Mouse (Mus musculus) heart, embryonic 11.5 days (tissue): Measurements from ENCODE around the gene D430041D05Rik. TPM values are rescaled to one million over a fixed set of nuclear protein-coding genes. Genes with fewer than 3 reads are reported as not detected.
"Not testable (repeated sequence)": the region's sequence is repeated elsewhere in the genome, so short reads cannot be mapped to it uniquely, and the experiment has no call there.

Experiments used
- ATAC-seq: fragments of 200-750 bp; cut with Nextera tagmentation; replicated peaks from 2 replicates; pipeline ENCODE4 v1.8.0; 2017; ENCODE audit warnings: moderate library complexity; ENCODE audit not compliant: insufficient number of reproducible peaks, low FRiP score, low TSS enrichment
- H3K27ac ChIP-seq: fragments of 300-500 bp; sonication (generic); 2 replicates; pipeline ENCODE4 v1.5.1; 2014; ENCODE audit warnings: mild to moderate bottlenecking, low read depth, low read length
- H3K27me3 ChIP-seq: fragments of 300-500 bp; sonication (generic); 2 replicates; pipeline ENCODE4 v1.6.1; 2014; ENCODE audit warnings: mild to moderate bottlenecking, low read length, mixed read lengths; ENCODE audit not compliant: control insufficient read depth, insufficient read depth
- H3K36me3 ChIP-seq: fragments of 300-500 bp; sonication (generic); 2 replicates; pipeline ENCODE4 v1.6.1; 2014; ENCODE audit warnings: mild to moderate bottlenecking, low read length, moderate library complexity, mixed read lengths; ENCODE audit not compliant: control insufficient read depth, insufficient read depth
- H3K4me1 ChIP-seq: fragments of 300-500 bp; sonication (generic); 2 replicates; pipeline ENCODE4 v1.6.1; 2014; ENCODE audit warnings: low read length; ENCODE audit not compliant: control insufficient read depth, insufficient read depth
- H3K4me2 ChIP-seq: fragments of 300-500 bp; sonication (generic); 2 replicates; pipeline ENCODE4 v1.6.1; 2014; ENCODE audit warnings: mild to moderate bottlenecking, moderate library complexity
- H3K4me3 ChIP-seq: fragments of 300-500 bp; sonication (generic); 2 replicates; pipeline ENCODE4 v1.5.1; 2014; ENCODE audit warnings: low read depth, low read length
- H3K9ac ChIP-seq: fragments of 300-500 bp; sonication (generic); 2 replicates; pipeline ENCODE4 v1.6.1; 2014; ENCODE audit warnings: mild to moderate bottlenecking, low read depth, low read length, moderate library complexity
- H3K9me3 ChIP-seq: fragments of 300-500 bp; sonication (generic); replicated peaks from 2 replicates; pipeline ENCODE4 v1.6.1; 2016; ENCODE audit warnings: low read length; ENCODE audit not compliant: control insufficient read depth
- WGBS: fragments of 180-500 bp; shearing (Covaris S2); extraction: QIAGEN DNeasy Blood & Tissue Kit; methylation state at CpG from one replicate; pipeline ENCODE4 v1.1.7; 2014; ENCODE audit not compliant: insufficient replicate concordance; 5-methylcytosine and 5-hydroxymethylcytosine counted together
- polyA plus RNA-seq: library from polyadenylated mRNA; unstranded; fragments of >200 nt; fragmentation: Nextera tagmentation; extraction: Ambion mirVana; gene quantifications from 2 replicates; pipeline ENCODE4 v1.2.1, GENCODE M21; 2014

The D430041D05Rik gene
- polyA plus RNA-seq, 1 experiment from 2014 or later, result 0.34 TPM

DNA sequence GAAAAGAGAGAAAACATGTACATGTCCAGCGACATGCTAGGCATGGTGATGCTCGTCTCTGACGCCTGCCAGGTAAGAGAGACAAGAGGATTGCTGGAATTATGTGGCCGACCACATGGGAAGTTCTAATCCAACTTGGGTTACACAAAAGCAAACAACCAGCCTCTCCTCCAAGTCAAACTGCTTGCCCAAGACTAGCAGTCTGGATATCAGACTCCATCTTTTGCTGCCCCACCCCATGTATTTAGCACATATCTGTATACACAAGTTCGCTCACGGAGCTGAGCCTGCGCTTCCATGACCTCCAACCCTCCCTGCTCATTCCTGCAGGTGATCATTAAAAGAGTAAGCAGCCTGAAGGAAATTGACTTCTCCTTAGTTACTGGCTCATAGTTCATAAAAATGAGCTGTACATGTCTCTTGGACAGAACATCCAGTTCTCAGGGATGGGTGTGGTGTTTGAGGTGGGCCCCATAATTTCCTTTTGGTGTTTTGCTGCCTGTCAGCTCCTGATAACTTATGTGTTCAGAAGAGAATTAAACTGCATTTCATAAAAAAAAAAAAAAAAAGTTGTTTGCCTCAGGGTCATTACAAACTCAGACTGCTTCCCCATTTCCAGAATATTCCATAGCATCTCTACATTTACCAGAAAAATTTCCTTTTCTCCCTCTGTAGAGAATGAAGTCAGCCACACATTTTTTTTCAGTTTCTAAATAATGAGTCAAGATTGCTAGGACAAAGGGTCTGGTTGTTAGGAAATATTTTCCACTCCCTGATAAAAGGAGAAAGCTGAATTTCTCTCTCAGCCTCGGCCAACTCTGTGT lies 288.9 kb downstream of the D430041D05Rik start:
- Histone ChIP-seq H3K4me3 (peak overlapping the region; percentile 65; the same call in 1 of the 2 replicates), H3K27ac (peak overlapping the region; percentile 83), H3K27me3 (0 out of 2 replicates have a peak, but pooled peaks cover 4% of the 10 kb centered on the region), H3K9me3 (no peaks in the 10 kb centered on the region), H3K36me3 (no peaks in the 10 kb centered on the region), H3K4me1 (peaks cover 34% of the 10 kb centered on the region), H3K4me2 (peak overlapping the region; percentile 95), H3K9ac (peak overlapping the region; percentile 43)
- WGBS, result 71% methylated on average over 8 of the region's 8 CpGs
- no peak for ATAC-seq

DNA sequence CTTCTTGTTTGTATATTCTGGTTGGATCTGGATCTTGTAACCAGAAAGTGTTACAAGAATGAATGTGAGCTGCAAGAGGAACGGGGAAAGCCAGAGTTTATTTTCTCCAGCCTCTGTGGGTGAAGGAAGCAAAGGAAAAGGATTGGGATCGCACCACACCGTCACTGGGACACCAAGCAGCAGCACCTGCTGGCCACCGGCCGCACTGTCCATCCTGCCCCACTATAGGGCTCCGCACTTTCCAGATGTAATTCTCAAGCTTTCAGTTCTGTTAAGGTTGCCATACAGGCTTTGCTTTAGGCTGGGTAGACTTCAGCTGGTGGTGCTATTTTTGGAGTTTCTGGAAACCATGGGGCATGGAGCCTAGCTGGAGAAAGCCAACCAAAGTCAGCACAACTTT lies 290.5 kb downstream of the D430041D05Rik start:
- no peaks in the 10 kb centered on the region for H3K9me3 ChIP-seq
- H3K4me1 ChIP-seq, result peaks cover 34% of the 10 kb centered on the region
- no peak overlapping the region for H3K9ac ChIP-seq
- H3K36me3 ChIP-seq, result no peaks in the 10 kb centered on the region
- H3K4me2 ChIP-seq, result no peak overlapping the region
- peak overlapping the region; percentile 29; the same call in 1 of the 2 replicates for H3K27ac ChIP-seq
- H3K4me3 ChIP-seq, result no peak overlapping the region
- H3K27me3 ChIP-seq, result no peaks in the 10 kb centered on the region
- no peak for ATAC-seq
- 52% methylated on average over 6 of the region's 6 CpGs for WGBS

GRCm38 (mm10) chr2:104119097-104119496 lies 291.7 kb downstream of the D430041D05Rik start:
- peaks cover 28% of the 10 kb centered on the region for H3K4me1 ChIP-seq
- H3K27me3 ChIP-seq, result no peaks in the 10 kb centered on the region
- H3K36me3 ChIP-seq, result no peaks in the 10 kb centered on the region
- H3K4me2 ChIP-seq, result no peak overlapping the region
- H3K9ac ChIP-seq, result no peak overlapping the region
- H3K4me3 ChIP-seq, result no peak overlapping the region
- H3K9me3 ChIP-seq, result no peaks in the 10 kb centered on the region
- no peak for ATAC-seq
- H3K27ac ChIP-seq, result no peak overlapping the region
- 84% methylated on average over 1 of the region's 1 CpGs for WGBS

GRCm38 (mm10) chr2:104117173-104117572 lies 293.6 kb downstream of the D430041D05Rik start:
- H3K4me1 ChIP-seq, result peaks cover 21% of the 10 kb centered on the region
- H3K9ac ChIP-seq, H3K4me3 ChIP-seq, ATAC-seq, H3K9me3 ChIP-seq, H3K4me2 ChIP-seq, H3K36me3 ChIP-seq, H3K27ac ChIP-seq, H3K27me3 ChIP-seq: not testable (repeated sequence)

DNA sequence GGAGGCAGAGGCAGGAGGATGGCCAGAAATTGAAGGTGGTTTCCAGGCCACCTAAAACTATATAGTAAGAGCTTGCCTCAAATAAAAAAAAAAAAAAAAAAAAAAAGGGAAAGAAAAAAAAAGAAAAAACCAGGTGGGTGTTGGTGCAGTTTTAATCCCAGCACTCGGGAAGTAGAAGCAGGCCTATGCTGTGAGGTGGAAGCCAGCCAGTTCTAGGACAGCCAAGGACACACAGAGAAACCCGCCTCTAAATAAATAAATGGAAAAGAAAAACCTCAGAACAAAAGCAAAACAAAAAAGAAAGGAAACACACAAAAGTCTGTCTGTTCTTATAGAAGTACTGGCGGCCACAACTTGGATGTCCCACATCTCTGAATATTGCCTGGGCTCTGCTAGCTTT lies 295.9 kb downstream of the D430041D05Rik start:
- H3K27ac ChIP-seq, result no peak overlapping the region
- no peaks in the 10 kb centered on the region for H3K27me3 ChIP-seq
- H3K4me3 ChIP-seq, result no peak overlapping the region
- H3K9ac ChIP-seq, result no peak overlapping the region
- WGBS, result 89% methylated on average over 3 of the region's 3 CpGs
- H3K4me2 ChIP-seq, result no peak overlapping the region
- H3K36me3 ChIP-seq, result no peaks in the 10 kb centered on the region
- no peaks in the 10 kb centered on the region for H3K9me3 ChIP-seq
- H3K4me1 ChIP-seq, result peaks cover 4% of the 10 kb centered on the region
- ATAC-seq, result no peak

DNA sequence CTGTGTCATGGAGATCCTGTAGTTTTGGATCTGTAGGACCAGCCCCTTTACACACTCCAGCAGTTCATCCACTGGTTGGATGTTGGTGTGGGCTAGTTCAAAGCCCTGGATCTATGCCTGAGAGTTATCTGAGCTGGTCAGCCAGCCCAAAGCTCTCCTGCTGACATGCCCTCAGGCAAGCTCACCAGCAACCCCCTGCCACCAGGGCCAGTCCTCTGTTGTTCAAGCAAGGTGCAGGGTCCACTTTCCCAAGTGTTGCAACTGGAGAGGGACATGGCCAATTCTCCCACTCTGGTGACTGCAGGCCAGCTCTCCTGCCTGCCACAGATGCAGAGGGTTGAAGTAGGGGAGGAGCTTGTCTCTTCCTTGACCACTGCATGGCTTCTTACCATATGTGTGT lies 297.2 kb downstream of the D430041D05Rik start:
- not testable (repeated sequence) for ATAC-seq, H3K4me2 ChIP-seq, H3K4me1 ChIP-seq, H3K27me3 ChIP-seq, H3K36me3 ChIP-seq, H3K9ac ChIP-seq, H3K27ac ChIP-seq, H3K4me3 ChIP-seq, H3K9me3 ChIP-seq

- no CpG with 5 or more reads among the region's 1 CpGs for WGBS
- H3K9ac ChIP-seq, result not testable (repeated sequence)
Observed at GRCm38 (mm10) chr2:104111170-104111797, 299.5 kb downstream of the D430041D05Rik start.

DNA sequence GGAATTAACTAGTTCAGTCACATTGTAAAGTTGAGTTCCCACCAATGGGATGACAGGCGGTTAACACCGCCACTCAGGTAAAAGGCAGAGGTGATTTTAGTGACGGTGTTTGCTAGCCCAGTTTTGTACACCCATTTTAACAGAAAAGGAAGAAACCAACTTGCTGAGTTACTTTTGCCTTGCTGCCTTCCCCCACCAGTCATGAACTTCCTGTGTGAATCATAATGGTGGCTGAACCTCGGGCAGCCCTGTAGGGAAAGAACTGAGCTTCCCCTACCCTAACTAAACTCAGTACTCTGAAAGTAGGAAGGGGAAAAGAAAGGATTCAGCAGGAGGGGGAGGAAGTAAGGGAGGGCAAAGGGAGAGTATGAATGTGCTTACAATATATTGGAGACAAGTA lies 300.8 kb downstream of the D430041D05Rik start:
- Histone ChIP-seq H3K9ac (no peak overlapping the region), H3K4me2 (no peak overlapping the region), H3K27ac (peak overlapping the region; percentile 70), H3K36me3 (no peaks in the 10 kb centered on the region), H3K27me3 (no peaks in the 10 kb centered on the region), H3K9me3 (no peaks in the 10 kb centered on the region), H3K4me1 (peaks cover 6% of the 10 kb centered on the region), H3K4me3 (no peak overlapping the region)
- 76% methylated on average over 4 of the region's 4 CpGs for WGBS
- ATAC-seq, result no peak

More at GRCm38 (mm10) chr2:104111170-104111797, 299.5 kb downstream of the D430041D05Rik start:
- H3K4me2 ChIP-seq, ATAC-seq, H3K4me1 ChIP-seq, H3K27ac ChIP-seq, H3K9me3 ChIP-seq, H3K4me3 ChIP-seq, H3K27me3 ChIP-seq, H3K36me3 ChIP-seq: not testable (repeated sequence)
